Mouse (Mus musculus): ENCODE measurements around the gene Arhgap42. TPM values are rescaled to one million over a fixed set of nuclear protein-coding genes. Genes with fewer than 3 reads are reported as not detected.

Arhgap42 gene
- polyA plus RNA-seq, 1 experiment from 2014 or later, result 29.3 TPM

GRCm38 (mm10) chr9:9173091-9173490, 65.8 kb downstream of the Arhgap42 start:
- 86% methylated on average over 1 of the region's 1 CpGs for whole genome bisulfite sequencing
- Histone ChIP-seq H3K4me2 (replicated peaks; ENCODE audit: low read depth, low read length) (no peak overlapping the region), H3K27me3 (ENCODE audit: control insufficient read depth, insufficient read depth, low read length) (no peaks in the 10 kb centered on the region), H3K27ac (ENCODE audit: low read depth, low read length) (no peak overlapping the region), H3K9me3 (ENCODE audit: control insufficient read depth, low read length) (no peaks in the 10 kb centered on the region), H3K4me3 (ENCODE audit: low read depth, low read length) (no peak overlapping the region), H3K9ac (ENCODE audit: low read depth, low read length) (no peak overlapping the region), H3K4me1 (replicated peaks; ENCODE audit: control insufficient read depth, insufficient read depth, low read length) (no peaks in the 10 kb centered on the region), H3K36me3 (ENCODE audit: control insufficient read depth, insufficient read depth, low read length) (no peaks in the 10 kb centered on the region)
- no peak for DNase-seq (ENCODE audit: low spot score)
- ATAC-seq (ENCODE audit: low FRiP score), result no peak

- H3K9me3 ChIP-seq (ENCODE audit: control insufficient read depth, low read length), result no peaks in the 10 kb centered on the region
- WGBS, result 76% methylated on average over 5 of the region's 5 CpGs
- H3K36me3 ChIP-seq (ENCODE audit: control insufficient read depth, insufficient read depth, low read length), result no peaks in the 10 kb centered on the region
- no peaks in the 10 kb centered on the region for H3K4me1 ChIP-seq (replicated peaks; ENCODE audit: control insufficient read depth, insufficient read depth, low read length)
- no peak overlapping the region for H3K27ac ChIP-seq (ENCODE audit: low read depth, low read length)
- H3K9ac ChIP-seq (ENCODE audit: low read depth, low read length), result no peak overlapping the region
- DNase-seq (ENCODE audit: low spot score) (no peak), ATAC-seq (ENCODE audit: low FRiP score) (no peak)
- no peaks in the 10 kb centered on the region for H3K27me3 ChIP-seq (ENCODE audit: control insufficient read depth, insufficient read depth, low read length)
- H3K4me2 ChIP-seq (replicated peaks; ENCODE audit: low read depth, low read length), result no peak overlapping the region
- H3K4me3 ChIP-seq (ENCODE audit: low read depth, low read length), result no peak overlapping the region
Observed at GRCm38 (mm10) chr9:9171146-9171816, 67.6 kb downstream of the Arhgap42 start.

GRCm38 (mm10) chr9:9165641-9166063, 73.2 kb downstream of the Arhgap42 start:
- no peak overlapping the region for H3K27ac ChIP-seq (ENCODE audit: low read depth, low read length)
- H3K4me3 ChIP-seq (ENCODE audit: low read depth, low read length), result no peak overlapping the region
- H3K9ac ChIP-seq (ENCODE audit: low read depth, low read length), result no peak overlapping the region
- H3K27me3 ChIP-seq (ENCODE audit: control insufficient read depth, insufficient read depth, low read length), result no peaks in the 10 kb centered on the region
- ATAC-seq (ENCODE audit: low FRiP score) (no peak), DNase-seq (ENCODE audit: low spot score) (no peak)
- 87% methylated on average over 4 of the region's 4 CpGs for WGBS
- no peaks in the 10 kb centered on the region for H3K9me3 ChIP-seq (ENCODE audit: control insufficient read depth, low read length)
- H3K36me3 ChIP-seq (ENCODE audit: control insufficient read depth, insufficient read depth, low read length), result no peaks in the 10 kb centered on the region
- no peak overlapping the region for H3K4me2 ChIP-seq (replicated peaks; ENCODE audit: low read depth, low read length)
- H3K4me1 ChIP-seq (replicated peaks; ENCODE audit: control insufficient read depth, insufficient read depth, low read length), result no peaks in the 10 kb centered on the region

- H3K4me3 ChIP-seq (ENCODE audit: low read depth, low read length), result no peak overlapping the region
- no peaks in the 10 kb centered on the region for H3K36me3 ChIP-seq (ENCODE audit: control insufficient read depth, insufficient read depth, low read length)
- no peak overlapping the region for H3K9ac ChIP-seq (ENCODE audit: low read depth, low read length)
- H3K27ac ChIP-seq (ENCODE audit: low read depth, low read length), result no peak overlapping the region
- DNase-seq (ENCODE audit: low spot score) (no peak), ATAC-seq (ENCODE audit: low FRiP score) (no peak)
- no peaks in the 10 kb centered on the region for H3K27me3 ChIP-seq (ENCODE audit: control insufficient read depth, insufficient read depth, low read length)
- 40% methylated on average over 3 of the region's 3 CpGs for WGBS
- no peak overlapping the region for H3K4me2 ChIP-seq (replicated peaks; ENCODE audit: low read depth, low read length)
- H3K4me1 ChIP-seq (replicated peaks; ENCODE audit: control insufficient read depth, insufficient read depth, low read length), result no peaks in the 10 kb centered on the region
- no peaks in the 10 kb centered on the region for H3K9me3 ChIP-seq (ENCODE audit: control insufficient read depth, low read length)
Observed at GRCm38 (mm10) chr9:9160736-9161135, 78.2 kb downstream of the Arhgap42 start.

- Histone ChIP-seq H3K36me3 (ENCODE audit: control insufficient read depth, insufficient read depth, low read length) (no peaks in the 10 kb centered on the region), H3K4me3 (ENCODE audit: low read depth, low read length) (no peak overlapping the region), H3K4me2 (replicated peaks; ENCODE audit: low read depth, low read length) (no peak overlapping the region), H3K9ac (ENCODE audit: low read depth, low read length) (no peak overlapping the region), H3K27me3 (ENCODE audit: control insufficient read depth, insufficient read depth, low read length) (no peaks in the 10 kb centered on the region), H3K9me3 (ENCODE audit: control insufficient read depth, low read length) (no peaks in the 10 kb centered on the region), H3K4me1 (replicated peaks; ENCODE audit: control insufficient read depth, insufficient read depth, low read length) (no peaks in the 10 kb centered on the region), H3K27ac (ENCODE audit: low read depth, low read length) (no peak overlapping the region)
- WGBS, result 86% methylated on average over 3 of the region's 3 CpGs
- DNase-seq (ENCODE audit: low spot score) (no peak), ATAC-seq (ENCODE audit: low FRiP score) (no peak)
Observed at GRCm38 (mm10) chr9:9158241-9158640, 80.7 kb downstream of the Arhgap42 start.

GRCm38 (mm10) chr9:9157425-9157824, 81.5 kb downstream of the Arhgap42 start:
- Histone ChIP-seq H3K27ac (ENCODE audit: low read depth, low read length) (no peak overlapping the region), H3K27me3 (ENCODE audit: control insufficient read depth, insufficient read depth, low read length) (no peaks in the 10 kb centered on the region), H3K9ac (ENCODE audit: low read depth, low read length) (no peak overlapping the region), H3K4me2 (replicated peaks; ENCODE audit: low read depth, low read length) (no peak overlapping the region), H3K4me1 (replicated peaks; ENCODE audit: control insufficient read depth, insufficient read depth, low read length) (no peaks in the 10 kb centered on the region), H3K36me3 (ENCODE audit: control insufficient read depth, insufficient read depth, low read length) (no peaks in the 10 kb centered on the region), H3K4me3 (ENCODE audit: low read depth, low read length) (no peak overlapping the region), H3K9me3 (ENCODE audit: control insufficient read depth, low read length) (no peaks in the 10 kb centered on the region)
- DNase-seq (ENCODE audit: low spot score), result no peak
- WGBS, result 73% methylated on average over 2 of the region's 2 CpGs
- no peak for ATAC-seq (ENCODE audit: low FRiP score)

- DNase-seq (ENCODE audit: low spot score) (no peak), ATAC-seq (ENCODE audit: low FRiP score) (no peak)
- Histone ChIP-seq H3K4me3 (ENCODE audit: low read depth, low read length) (no peak overlapping the region), H3K9ac (ENCODE audit: low read depth, low read length) (no peak overlapping the region), H3K36me3 (ENCODE audit: control insufficient read depth, insufficient read depth, low read length) (no peaks in the 10 kb centered on the region), H3K4me2 (replicated peaks; ENCODE audit: low read depth, low read length) (no peak overlapping the region), H3K27ac (ENCODE audit: low read depth, low read length) (no peak overlapping the region), H3K4me1 (replicated peaks; ENCODE audit: control insufficient read depth, insufficient read depth, low read length) (no peaks in the 10 kb centered on the region), H3K27me3 (ENCODE audit: control insufficient read depth, insufficient read depth, low read length) (no peaks in the 10 kb centered on the region), H3K9me3 (ENCODE audit: control insufficient read depth, low read length) (no peaks in the 10 kb centered on the region)
- 89% methylated on average over 3 of the region's 3 CpGs for WGBS
Observed at GRCm38 (mm10) chr9:9154636-9155035, 84.3 kb downstream of the Arhgap42 start.

GRCm38 (mm10) chr9:9144301-9145121, 94.4 kb downstream of the Arhgap42 start:
- 89% methylated on average over 7 of the region's 7 CpGs for WGBS
- Histone ChIP-seq H3K4me2 (replicated peaks; ENCODE audit: low read depth, low read length) (no peak overlapping the region), H3K9ac (ENCODE audit: low read depth, low read length) (no peak overlapping the region), H3K36me3 (ENCODE audit: control insufficient read depth, insufficient read depth, low read length) (no peaks in the 10 kb centered on the region), H3K9me3 (ENCODE audit: control insufficient read depth, low read length) (no peaks in the 10 kb centered on the region), H3K27me3 (ENCODE audit: control insufficient read depth, insufficient read depth, low read length) (no peaks in the 10 kb centered on the region), H3K4me1 (replicated peaks; ENCODE audit: control insufficient read depth, insufficient read depth, low read length) (no peaks in the 10 kb centered on the region), H3K4me3 (ENCODE audit: low read depth, low read length) (no peak overlapping the region), H3K27ac (ENCODE audit: low read depth, low read length) (no peak overlapping the region)
- no peak for ATAC-seq (ENCODE audit: low FRiP score)
- DNase-seq (ENCODE audit: low spot score), result no peak

- DNase-seq (ENCODE audit: low spot score) (peak; percentile 24), ATAC-seq (ENCODE audit: low FRiP score) (no peak)
Observed at GRCm38 (mm10) chr9:9143102-9143501, 95.8 kb downstream of the Arhgap42 start.

More at GRCm38 (mm10) chr9:9143102-9143501, 95.8 kb downstream of the Arhgap42 start:
- no peaks in the 10 kb centered on the region for H3K27me3 ChIP-seq (ENCODE audit: control insufficient read depth, insufficient read depth, low read length)
- H3K36me3 ChIP-seq (ENCODE audit: control insufficient read depth, insufficient read depth, low read length), result no peaks in the 10 kb centered on the region
- H3K9me3 ChIP-seq (ENCODE audit: control insufficient read depth, low read length), result no peaks in the 10 kb centered on the region
- no peaks in the 10 kb centered on the region for H3K4me1 ChIP-seq (replicated peaks; ENCODE audit: control insufficient read depth, insufficient read depth, low read length)
- no peak overlapping the region for H3K4me3 ChIP-seq (ENCODE audit: low read depth, low read length)
- H3K4me2 ChIP-seq (replicated peaks; ENCODE audit: low read depth, low read length), result no peak overlapping the region
- WGBS, result 59% methylated on average over 5 of the region's 5 CpGs
- H3K27ac ChIP-seq (ENCODE audit: low read depth, low read length), result no peak overlapping the region
- H3K9ac ChIP-seq (ENCODE audit: low read depth, low read length), result no peak overlapping the region

Measured in hindbrain, embryonic 11.5 days (tissue).